Mouse (Mus musculus) thymus, adult 2 months (tissue): ENCODE measurements at regions not wholly inside any gene's neighbourhood (a gene's known extent, or its start where the extent isn't known, plus 50 kb on each side); places are given as distances from the start of the nearest gene placed in this dataset.

Experiments used
- CTCF ChIP-seq: fragments of 200-500 bp; IDR thresholded peaks from 2 replicates; pipeline ENCODE4 v1.5.1; 2012; ENCODE audit warnings: mild to moderate bottlenecking, control low read depth, low read length, moderate library complexity, borderline replicate concordance; ENCODE audit not compliant: control insufficient read depth, poor library complexity, insufficient read depth; ENCODE audit errors: extremely low read depth
- POLR2A ChIP-seq: fragments of 200-500 bp; IDR thresholded peaks from 2 replicates; pipeline ENCODE4 v1.6.1; 2012; ENCODE audit warnings: mild to moderate bottlenecking, low read length, control low read depth, moderate library complexity; ENCODE audit not compliant: control insufficient read depth, poor library complexity, insufficient read depth; ENCODE audit errors: extremely low read depth

DNA sequence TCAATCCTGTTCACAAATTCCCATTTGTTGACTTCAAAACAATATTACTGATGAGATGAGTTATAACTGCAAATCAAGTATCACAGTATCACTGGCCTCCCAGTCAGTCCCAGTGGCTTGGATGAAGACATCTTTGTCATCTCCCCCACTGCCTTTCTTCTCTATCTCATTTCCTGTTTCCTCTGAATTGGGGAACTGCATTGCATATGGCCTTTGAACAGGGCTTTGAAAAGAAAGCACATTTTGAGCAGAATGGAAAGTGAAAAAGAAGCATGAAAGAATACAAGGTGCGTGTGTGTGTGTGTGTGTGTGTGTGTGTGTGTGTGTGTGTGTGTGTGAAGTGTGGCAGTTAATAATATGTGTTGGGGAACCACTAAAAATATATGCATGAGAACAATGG is 94.6 kb upstream of the Tank start:
- TF ChIP-seq CTCF: no peak
- TF ChIP-seq POLR2A: no peak
